Mouse (Mus musculus) limb, embryonic 13.5 days (tissue): ENCODE measurements around the gene OR5BS1P. TPM values are rescaled to one million over a fixed set of nuclear protein-coding genes. Genes with fewer than 3 reads are reported as not detected.

Experiments used
- ATAC-seq: fragments of 200-750 bp; cut with Nextera tagmentation; 2 replicates; pipeline ENCODE4 v1.8.0; 2017; ENCODE audit warnings: low read depth, moderate number of reproducible peaks, moderate TSS enrichment; ENCODE audit not compliant: low FRiP score
- H3K27ac ChIP-seq: fragments of 300-500 bp; sonication (generic); 2 replicates; pipeline ENCODE4 v1.5.1; 2015; ENCODE audit warnings: inconsistent platforms, mild to moderate bottlenecking, moderate library complexity
- H3K27me3 ChIP-seq: fragments of 300-500 bp; sonication (generic); 2 replicates; pipeline ENCODE4 v1.6.1; 2015; ENCODE audit warnings: mild to moderate bottlenecking, inconsistent platforms
- H3K36me3 ChIP-seq: fragments of 300-500 bp; sonication (generic); 2 replicates; pipeline ENCODE4 v1.6.1; 2015; ENCODE audit warnings: inconsistent platforms, mild to moderate bottlenecking, moderate library complexity
- H3K4me1 ChIP-seq: fragments of 300-500 bp; sonication (generic); 2 replicates; pipeline ENCODE4 v1.6.1; 2015; ENCODE audit warnings: inconsistent platforms
- H3K4me2 ChIP-seq: fragments of 300-500 bp; sonication (generic); replicated peaks from 2 replicates; pipeline ENCODE4 v1.6.1; 2015; ENCODE audit warnings: inconsistent platforms, mild to moderate bottlenecking, moderate library complexity
- H3K4me3 ChIP-seq: fragments of 300-500 bp; sonication (generic); 2 replicates; pipeline ENCODE4 v1.5.1; 2015; ENCODE audit warnings: moderate library complexity, mild to moderate bottlenecking, inconsistent platforms
- H3K9ac ChIP-seq: fragments of 300-500 bp; sonication (generic); 2 replicates; pipeline ENCODE4 v1.6.1; 2015; ENCODE audit warnings: mild to moderate bottlenecking, inconsistent platforms
- H3K9me3 ChIP-seq: fragments of 300-500 bp; sonication (generic); 2 replicates; pipeline ENCODE4 v1.6.1; 2016; ENCODE audit warnings: inconsistent platforms
- WGBS: fragments of 180-500 bp; shearing (Covaris S2); methylation state at CpG from one replicate; pipeline ENCODE4 v1.1.7; 2015; 5-methylcytosine and 5-hydroxymethylcytosine counted together
- polyA plus RNA-seq: library from polyadenylated mRNA; unstranded; fragments of >200 nt; fragmentation: Nextera tagmentation; extraction: Ambion mirVana; gene quantifications from 2 replicates; pipeline ENCODE4 v1.2.1, GENCODE M21; 2015

The OR5BS1P gene
- polyA plus RNA-seq, 1 experiment from 2014 or later: not detected

- ATAC-seq: no peak
- no peaks in the 10 kb centered on the region for H3K9me3 ChIP-seq
- H3K4me2 ChIP-seq: no peak overlapping the region
- H3K4me3 ChIP-seq: no peak overlapping the region
- no peaks in the 10 kb centered on the region for H3K36me3 ChIP-seq
- H3K4me1 ChIP-seq: peaks cover 8% of the 10 kb centered on the region
- WGBS: 74% methylated on average over 7 of the region's 7 CpGs
- no peak overlapping the region for H3K9ac ChIP-seq
- no peak overlapping the region for H3K27ac ChIP-seq
- peaks cover 6% of the 10 kb centered on the region; the same call in 1 of the 2 replicates for H3K27me3 ChIP-seq
Observed at GRCm38 (mm10) chr15:98479568-98480102, 9.9 kb downstream of the OR5BS1P start.

- Histone ChIP-seq H3K4me3 (no peak within 1 kb of the TSS), H3K4me1 (peaks cover 8% of the 10 kb centered on the region), H3K27me3 (peaks cover 1% of the 10 kb centered on the region; the same call in 1 of the 2 replicates), H3K27ac (no peak within 1 kb of the TSS), H3K9ac (no peak within 1 kb of the TSS), H3K4me2 (no peak within 1 kb of the TSS), H3K9me3 (no peaks in the 10 kb centered on the region), H3K36me3 (no peaks in the 10 kb centered on the region)
- no peak for ATAC-seq
- WGBS: 61% methylated on average over 3 of the region's 3 CpGs
Observed at GRCm38 (mm10) chr15:98482701-98483100, 13.0 kb downstream of the OR5BS1P start, which contains the start of gene Lalba. Lalba (minus strand) TSS chr15:98482721.

GRCm38 (mm10) chr15:98483907-98484886, 14.5 kb downstream of the OR5BS1P start:
- Histone ChIP-seq H3K36me3 (no peaks in the 10 kb centered on the region), H3K4me3 (no peak overlapping the region), H3K27me3 (no peaks in the 10 kb centered on the region; the same call in 1 of the 2 replicates), H3K9ac (no peak overlapping the region), H3K4me1 (peaks cover 8% of the 10 kb centered on the region), H3K27ac (peak overlapping the region; percentile 44; the same call in 1 of the 2 replicates), H3K9me3 (peaks cover 7% of the 10 kb centered on the region; the same call in 1 of the 2 replicates), H3K4me2 (0 out of 2 replicates have a peak overlapping the region, but pooled peaks have one; percentile 5)
- WGBS: 57% methylated on average over 18 of the region's 18 CpGs
- 0 out of 2 replicates have a peak, but pooled peaks have one; percentile 36 for ATAC-seq

GRCm38 (mm10) chr15:98486433-98487021, 16.8 kb downstream of the OR5BS1P start:
- Histone ChIP-seq H3K4me2 (no peak overlapping the region), H3K9ac (no peak overlapping the region), H3K4me3 (no peak overlapping the region), H3K36me3 (no peaks in the 10 kb centered on the region), H3K4me1 (peaks cover 8% of the 10 kb centered on the region), H3K27ac (no peak overlapping the region), H3K9me3 (peaks cover 8% of the 10 kb centered on the region; the same call in 1 of the 2 replicates), H3K27me3 (no peaks in the 10 kb centered on the region; the same call in 1 of the 2 replicates)
- ATAC-seq: no peak
- 97% methylated on average over 8 of the region's 8 CpGs for whole genome bisulfite sequencing

- Histone ChIP-seq H3K9me3 (peaks cover 8% of the 10 kb centered on the region; the same call in 1 of the 2 replicates), H3K27me3 (no peaks in the 10 kb centered on the region), H3K27ac (no peak overlapping the region), H3K4me2 (no peak overlapping the region), H3K4me3 (no peak overlapping the region), H3K9ac (no peak overlapping the region), H3K36me3 (no peaks in the 10 kb centered on the region), H3K4me1 (no peaks in the 10 kb centered on the region)
- 87% methylated on average over 2 of the region's 2 CpGs for WGBS
- ATAC-seq: no peak
Observed at GRCm38 (mm10) chr15:98491332-98491731, 21.6 kb downstream of the OR5BS1P start.

- Histone ChIP-seq H3K27ac (no peak within 1 kb of the TSS), H3K4me2 (no peak within 1 kb of the TSS), H3K27me3 (no peaks in the 10 kb centered on the region), H3K4me3 (no peak within 1 kb of the TSS), H3K36me3 (no peaks in the 10 kb centered on the region), H3K4me1 (no peaks in the 10 kb centered on the region), H3K9ac (no peak within 1 kb of the TSS), H3K9me3 (peaks cover 8% of the 10 kb centered on the region; the same call in 1 of the 2 replicates)
- 62% methylated on average over 4 of the region's 4 CpGs for WGBS
- ATAC-seq: no peak
Observed at GRCm38 (mm10) chr15:98492102-98492501, 22.4 kb downstream of the OR5BS1P start, which contains the start of gene Olfr279. Olfr279 (plus strand) TSS chr15:98492402.

GRCm38 (mm10) chr15:98497631-98498030, 27.9 kb downstream of the OR5BS1P start:
- no peak overlapping the region for H3K4me2 ChIP-seq
- no peak overlapping the region for H3K27ac ChIP-seq
- H3K27me3 ChIP-seq: no peaks in the 10 kb centered on the region
- no peaks in the 10 kb centered on the region for H3K9me3 ChIP-seq
- no peak overlapping the region for H3K4me3 ChIP-seq
- H3K4me1 ChIP-seq: peaks cover 4% of the 10 kb centered on the region; the same call in 1 of the 2 replicates
- no peak overlapping the region for H3K9ac ChIP-seq
- no peak for ATAC-seq
- H3K36me3 ChIP-seq: no peaks in the 10 kb centered on the region
- 87% methylated on average over 17 of the region's 17 CpGs for WGBS

- no peak for ATAC-seq
- 84% methylated on average over 3 of the region's 3 CpGs for WGBS
- H3K9ac ChIP-seq: no peak overlapping the region
- H3K4me2 ChIP-seq: no peak overlapping the region
- H3K36me3 ChIP-seq: no peaks in the 10 kb centered on the region
- H3K9me3 ChIP-seq: no peaks in the 10 kb centered on the region
- H3K27ac ChIP-seq: no peak overlapping the region
- H3K27me3 ChIP-seq: 0 out of 2 replicates have a peak, but pooled peaks cover 4% of the 10 kb centered on the region
- H3K4me1 ChIP-seq: peaks cover 4% of the 10 kb centered on the region; the same call in 1 of the 2 replicates
- no peak overlapping the region for H3K4me3 ChIP-seq
Observed at GRCm38 (mm10) chr15:98503317-98503716, 33.6 kb downstream of the OR5BS1P start.

GRCm38 (mm10) chr15:98504514-98504913, 34.8 kb downstream of the OR5BS1P start:
- H3K9ac ChIP-seq: no peak overlapping the region
- H3K4me3 ChIP-seq: no peak overlapping the region
- 13% methylated on average over 18 of the region's 18 CpGs for WGBS
- no peaks in the 10 kb centered on the region for H3K36me3 ChIP-seq
- ATAC-seq: no peak
- no peaks in the 10 kb centered on the region for H3K9me3 ChIP-seq
- H3K27me3 ChIP-seq: 0 out of 2 replicates have a peak, but pooled peaks cover 4% of the 10 kb centered on the region
- H3K4me1 ChIP-seq: peaks cover 3% of the 10 kb centered on the region; the same call in 1 of the 2 replicates
- H3K4me2 ChIP-seq: 0 out of 2 replicates have a peak overlapping the region, but pooled peaks have one; percentile 0
- no peak overlapping the region for H3K27ac ChIP-seq

GRCm38 (mm10) chr15:98506253-98506957, 36.7 kb downstream of the OR5BS1P start:
- no peak overlapping the region for H3K4me2 ChIP-seq
- no peak overlapping the region for H3K4me3 ChIP-seq
- H3K4me1 ChIP-seq: peaks cover 8% of the 10 kb centered on the region
- no peak for ATAC-seq
- 0 out of 2 replicates have a peak, but pooled peaks cover 4% of the 10 kb centered on the region for H3K27me3 ChIP-seq
- H3K27ac ChIP-seq: no peak overlapping the region
- no peaks in the 10 kb centered on the region for H3K36me3 ChIP-seq
- H3K9ac ChIP-seq: no peak overlapping the region
- H3K9me3 ChIP-seq: no peaks in the 10 kb centered on the region
- 85% methylated on average over 9 of the region's 9 CpGs for WGBS

GRCm38 (mm10) chr15:98507321-98507720, 37.6 kb downstream of the OR5BS1P start:
- WGBS: 90% methylated on average over 6 of the region's 6 CpGs

More at GRCm38 (mm10) chr15:98507321-98507720, 37.6 kb downstream of the OR5BS1P start:
- no peak overlapping the region for H3K4me3 ChIP-seq
- H3K4me2 ChIP-seq: no peak overlapping the region
- H3K27ac ChIP-seq: no peak overlapping the region
- 0 out of 2 replicates have a peak, but pooled peaks cover 4% of the 10 kb centered on the region for H3K27me3 ChIP-seq
- H3K4me1 ChIP-seq: peaks cover 8% of the 10 kb centered on the region
- H3K9ac ChIP-seq: no peak overlapping the region
- H3K36me3 ChIP-seq: no peaks in the 10 kb centered on the region
- H3K9me3 ChIP-seq: no peaks in the 10 kb centered on the region
- ATAC-seq: no peak
